Mouse (Mus musculus): ENCODE results near the gene Vmn2r116.

- no peak for TF ChIP-seq CTCF (IDR thresholded peaks at IDR 0.05; ENCODE audit: borderline replicate concordance, control insufficient read depth, extremely low read depth, insufficient read depth, low read length, poor library complexity)
- no peak for TF ChIP-seq POLR2A (IDR thresholded peaks at IDR 0.05; ENCODE audit: control insufficient read depth, extremely low read depth, insufficient read depth, low read length, poor library complexity)
Measured at GRCm38 (mm10) chr17:23351644-23352043, 32.8 kb upstream of the Vmn2r116 start.

Measured in thymus, adult 2 months (tissue).